Mouse (Mus musculus) limb, embryonic 13.5 days (tissue): ENCODE results near the gene Abca4. TPM values are rescaled to one million over a fixed set of nuclear protein-coding genes. Genes with fewer than 3 reads are reported as not detected.
A peak's percentile ranks its signal among the peaks of the same experiment; 100 is the strongest.

Experiments
- ATAC-seq: fragments of 200-750 bp; cut with Nextera tagmentation; 2 replicates; pipeline ENCODE4 v1.8.0; 2017; ENCODE audit warnings: low read depth, moderate number of reproducible peaks, moderate TSS enrichment; ENCODE audit not compliant: low FRiP score
- H3K27ac ChIP-seq: fragments of 300-500 bp; sonication (generic); 2 replicates; pipeline ENCODE4 v1.5.1; 2015; ENCODE audit warnings: inconsistent platforms, mild to moderate bottlenecking, moderate library complexity
- H3K27me3 ChIP-seq: fragments of 300-500 bp; sonication (generic); 2 replicates; pipeline ENCODE4 v1.6.1; 2015; ENCODE audit warnings: mild to moderate bottlenecking, inconsistent platforms
- H3K36me3 ChIP-seq: fragments of 300-500 bp; sonication (generic); 2 replicates; pipeline ENCODE4 v1.6.1; 2015; ENCODE audit warnings: inconsistent platforms, mild to moderate bottlenecking, moderate library complexity
- H3K4me1 ChIP-seq: fragments of 300-500 bp; sonication (generic); 2 replicates; pipeline ENCODE4 v1.6.1; 2015; ENCODE audit warnings: inconsistent platforms
- H3K4me2 ChIP-seq: fragments of 300-500 bp; sonication (generic); replicated peaks from 2 replicates; pipeline ENCODE4 v1.6.1; 2015; ENCODE audit warnings: inconsistent platforms, mild to moderate bottlenecking, moderate library complexity
- H3K4me3 ChIP-seq: fragments of 300-500 bp; sonication (generic); 2 replicates; pipeline ENCODE4 v1.5.1; 2015; ENCODE audit warnings: moderate library complexity, mild to moderate bottlenecking, inconsistent platforms
- H3K9ac ChIP-seq: fragments of 300-500 bp; sonication (generic); 2 replicates; pipeline ENCODE4 v1.6.1; 2015; ENCODE audit warnings: mild to moderate bottlenecking, inconsistent platforms
- H3K9me3 ChIP-seq: fragments of 300-500 bp; sonication (generic); 2 replicates; pipeline ENCODE4 v1.6.1; 2016; ENCODE audit warnings: inconsistent platforms
- WGBS: fragments of 180-500 bp; shearing (Covaris S2); methylation state at CpG from one replicate; pipeline ENCODE4 v1.1.7; 2015; 5-methylcytosine and 5-hydroxymethylcytosine counted together
- polyA plus RNA-seq: library from polyadenylated mRNA; unstranded; fragments of >200 nt; fragmentation: Nextera tagmentation; extraction: Ambion mirVana; gene quantifications from 2 replicates; pipeline ENCODE4 v1.2.1, GENCODE M21; 2015

Gene Abca4
- polyA plus RNA-seq, 1 experiment from 2014 or later: 0.83 TPM

DNA sequence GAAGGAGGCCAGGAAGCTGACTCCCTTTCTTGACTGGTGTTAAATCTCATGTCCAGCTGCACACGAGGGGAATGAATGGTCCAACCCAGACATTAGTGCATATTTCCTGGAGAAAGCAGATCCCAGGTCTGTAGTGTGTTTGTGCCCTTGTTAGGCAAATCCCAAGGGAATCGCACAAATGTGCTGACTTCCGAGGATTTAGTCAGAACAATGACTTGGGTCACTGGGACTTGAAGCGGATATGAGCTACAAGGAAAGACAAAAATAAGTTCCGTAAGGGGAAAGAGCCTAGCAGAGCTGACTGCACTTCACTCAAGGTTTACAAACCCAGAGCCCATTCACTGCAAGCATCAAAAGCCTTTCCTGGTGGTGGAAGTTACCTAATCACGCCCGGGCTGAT is 76.0 kb downstream of the Abca4 start:
- Histone ChIP-seq H3K27ac (0 out of 2 replicates have a peak overlapping the region, but pooled peaks have one; percentile 7), H3K4me1 (peaks cover 19% of the 10 kb centered on the region), H3K36me3 (no peaks in the 10 kb centered on the region), H3K9me3 (no peaks in the 10 kb centered on the region), H3K9ac (no peak overlapping the region), H3K4me3 (no peak overlapping the region), H3K27me3 (no peaks in the 10 kb centered on the region), H3K4me2 (no peak overlapping the region)
- WGBS: 73% methylated on average over 7 of the region's 7 CpGs
- no peak for ATAC-seq

DNA sequence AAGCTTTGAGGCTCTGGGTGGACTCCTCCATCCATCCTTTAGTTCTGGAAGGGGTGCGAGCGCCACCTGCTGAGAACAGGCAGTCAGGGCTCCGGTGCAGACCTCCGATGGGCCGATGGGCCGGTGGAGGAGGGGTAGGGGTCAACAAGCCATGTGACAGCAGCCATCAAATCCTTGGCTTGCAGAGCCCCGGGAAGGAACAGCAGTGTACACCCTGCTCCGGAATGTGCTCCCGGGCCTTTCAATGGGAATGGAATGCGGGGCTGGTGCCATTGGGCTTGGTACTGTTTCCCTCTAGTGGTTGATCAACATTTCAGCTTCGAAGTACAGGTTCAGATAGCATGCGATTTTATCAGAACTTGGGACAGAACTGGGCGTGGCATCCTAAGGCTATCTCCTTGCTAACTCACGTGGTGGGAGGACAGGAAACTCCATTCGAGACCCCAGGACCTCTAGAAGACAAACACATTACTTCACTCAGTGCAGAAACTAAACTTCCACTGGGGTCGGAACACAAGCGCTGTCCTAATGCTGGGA is 78.0 kb downstream of the Abca4 start:
- Histone ChIP-seq H3K9me3 (no peaks in the 10 kb centered on the region), H3K27ac (peak overlapping the region; percentile 40; the same call in 1 of the 2 replicates), H3K36me3 (no peaks in the 10 kb centered on the region), H3K4me1 (peaks cover 19% of the 10 kb centered on the region), H3K9ac (no peak overlapping the region), H3K4me3 (peak overlapping the region; percentile 28), H3K27me3 (no peaks in the 10 kb centered on the region), H3K4me2 (peak overlapping the region; percentile 57)
- 13% methylated on average over 17 of the region's 17 CpGs for WGBS
- ATAC-seq: peak; percentile 99

DNA sequence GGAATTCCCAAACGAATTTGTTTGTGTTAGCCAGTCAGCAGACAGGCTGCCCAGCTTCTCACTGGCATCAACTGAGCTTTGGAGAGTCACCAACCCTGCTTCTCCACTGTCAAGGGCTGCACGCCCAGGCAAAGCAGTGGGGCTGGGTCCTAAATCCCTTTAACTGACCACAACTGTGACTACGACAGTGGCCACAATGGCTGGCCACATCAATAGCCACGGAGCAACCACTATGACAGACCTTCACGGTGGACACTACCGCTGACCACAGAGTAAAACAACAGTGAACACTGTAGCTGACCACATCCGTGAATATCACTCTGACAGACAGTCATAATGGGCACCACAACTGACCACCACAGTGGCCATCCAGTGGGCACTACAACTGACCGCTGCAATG is 78.6 kb downstream of the Abca4 start:
- no peaks in the 10 kb centered on the region for H3K36me3 ChIP-seq
- H3K9ac ChIP-seq: no peak overlapping the region
- H3K4me2 ChIP-seq: no peak overlapping the region
- H3K27me3 ChIP-seq: no peaks in the 10 kb centered on the region
- WGBS: 89% methylated on average over 8 of the region's 8 CpGs
- H3K27ac ChIP-seq: peak overlapping the region; percentile 33; the same call in 1 of the 2 replicates
- no peak overlapping the region for H3K4me3 ChIP-seq
- ATAC-seq: no peak
- no peaks in the 10 kb centered on the region for H3K9me3 ChIP-seq
- peaks cover 16% of the 10 kb centered on the region for H3K4me1 ChIP-seq

DNA sequence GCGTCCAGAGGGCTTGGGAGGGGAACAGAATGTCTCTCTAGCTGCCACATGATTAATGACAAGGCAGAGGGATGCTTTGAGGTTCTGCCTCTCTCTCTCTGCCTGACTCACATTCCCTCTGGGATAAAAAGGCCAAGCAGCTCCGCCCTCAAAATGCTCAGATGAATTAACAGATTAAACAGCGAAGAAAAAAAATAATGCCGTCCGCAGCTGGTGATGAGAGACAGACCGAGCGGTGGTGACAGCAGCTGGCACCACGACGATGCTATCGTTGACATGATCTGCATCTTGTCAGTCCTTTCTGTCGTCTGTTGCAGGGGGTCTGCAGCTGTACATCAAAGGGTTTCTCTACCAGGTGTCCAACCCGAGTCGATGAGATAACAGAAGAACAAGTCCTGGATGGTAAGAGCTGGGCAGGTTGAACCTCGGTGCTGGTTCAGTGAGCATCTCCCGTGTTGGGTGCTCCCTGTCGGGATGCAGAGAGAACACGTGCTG is 84.8 kb downstream of the Abca4 start:
- no peaks in the 10 kb centered on the region for H3K27me3 ChIP-seq
- no peak overlapping the region for H3K27ac ChIP-seq
- no peaks in the 10 kb centered on the region; the same call in none of the 2 replicates for H3K4me1 ChIP-seq
- H3K9ac ChIP-seq: no peak overlapping the region
- H3K9me3 ChIP-seq: no peaks in the 10 kb centered on the region
- H3K4me2 ChIP-seq: no peak overlapping the region
- no peak for ATAC-seq
- no peak overlapping the region for H3K4me3 ChIP-seq
- 28% methylated on average over 17 of the region's 17 CpGs for WGBS
- no peaks in the 10 kb centered on the region for H3K36me3 ChIP-seq

DNA sequence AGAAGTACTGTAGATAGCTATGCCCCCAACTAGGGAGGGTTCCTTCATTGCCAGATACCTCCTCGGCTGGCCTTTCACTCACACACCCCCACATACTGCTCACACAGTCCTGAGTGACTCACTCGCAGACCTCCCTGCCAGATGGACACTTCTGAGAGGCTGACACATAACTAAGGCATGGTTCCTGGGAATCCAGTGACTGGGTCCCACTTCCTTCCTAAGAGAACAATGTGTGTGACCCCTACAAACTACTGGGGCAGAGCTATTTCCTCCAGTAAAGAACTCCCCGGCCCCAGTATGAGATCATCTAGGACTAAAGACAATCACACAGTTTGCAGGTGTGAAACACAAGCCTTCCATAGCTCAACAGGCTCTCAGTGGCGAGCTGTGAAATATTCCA is 86.5 kb downstream of the Abca4 start:
- no peak overlapping the region for H3K9ac ChIP-seq
- H3K36me3 ChIP-seq: no peaks in the 10 kb centered on the region
- ATAC-seq: 0 out of 2 replicates have a peak, but pooled peaks have one; percentile 32
- H3K4me3 ChIP-seq: no peak overlapping the region
- no peak overlapping the region for H3K27ac ChIP-seq
- H3K4me2 ChIP-seq: no peak overlapping the region
- no peaks in the 10 kb centered on the region for H3K27me3 ChIP-seq
- H3K4me1 ChIP-seq: no peaks in the 10 kb centered on the region; the same call in none of the 2 replicates
- no peaks in the 10 kb centered on the region for H3K9me3 ChIP-seq
- WGBS: 38% methylated on average over 4 of the region's 4 CpGs

DNA sequence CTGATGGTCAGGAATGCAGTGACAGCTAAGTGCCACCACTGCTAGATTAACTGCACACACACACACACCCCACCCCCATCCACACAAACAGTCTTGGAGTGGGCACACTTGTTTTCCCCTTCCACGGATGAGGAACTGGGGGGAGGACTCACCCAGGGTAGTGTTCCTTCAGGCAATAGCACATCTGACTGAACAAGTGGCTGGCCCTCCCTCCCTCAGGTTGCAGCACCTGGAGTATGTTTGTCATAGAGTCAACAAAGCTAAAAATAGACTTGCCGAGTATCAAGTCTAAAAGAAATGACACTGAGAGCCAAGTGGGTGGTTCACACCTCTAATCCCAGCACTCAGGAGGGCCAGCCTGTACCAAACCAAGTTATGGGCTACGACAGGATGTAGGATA is 87.4 kb downstream of the Abca4 start:
- no peak overlapping the region for H3K4me2 ChIP-seq
- H3K4me3 ChIP-seq: no peak overlapping the region
- H3K4me1 ChIP-seq: no peaks in the 10 kb centered on the region; the same call in none of the 2 replicates
- no peaks in the 10 kb centered on the region for H3K36me3 ChIP-seq
- H3K9ac ChIP-seq: no peak overlapping the region
- no peak for ATAC-seq
- H3K27ac ChIP-seq: 0 out of 2 replicates have a peak overlapping the region, but pooled peaks have one; percentile 22
- 36% methylated on average over 3 of the region's 3 CpGs for WGBS
- H3K9me3 ChIP-seq: no peaks in the 10 kb centered on the region
- no peaks in the 10 kb centered on the region for H3K27me3 ChIP-seq

DNA sequence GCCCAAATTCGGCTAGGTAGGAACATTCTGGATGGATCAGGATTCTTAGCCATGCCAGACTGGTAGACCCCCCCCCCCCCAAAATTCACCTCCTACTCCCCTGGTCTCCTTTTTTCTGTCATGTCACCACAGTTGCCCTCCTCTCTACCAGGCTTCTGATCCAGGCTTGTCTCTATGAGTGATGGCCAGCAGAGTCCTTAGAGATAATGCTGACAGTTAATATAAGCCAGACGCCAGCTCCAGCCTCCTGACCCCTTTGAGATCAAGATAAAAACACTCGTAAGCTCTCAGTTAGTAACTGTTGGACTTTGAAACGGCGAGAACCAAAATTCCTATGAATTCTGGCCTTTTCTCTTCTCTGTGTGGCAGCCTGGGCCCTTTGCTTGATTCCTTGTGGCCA is 89.0 kb downstream of the Abca4 start:
- Histone ChIP-seq H3K4me1 (no peaks in the 10 kb centered on the region; the same call in none of the 2 replicates), H3K9ac (no peak overlapping the region), H3K4me2 (no peak overlapping the region), H3K27me3 (no peaks in the 10 kb centered on the region), H3K27ac (no peak overlapping the region), H3K4me3 (no peak overlapping the region), H3K9me3 (no peaks in the 10 kb centered on the region), H3K36me3 (no peaks in the 10 kb centered on the region)
- ATAC-seq: no peak
- 41% methylated on average over 5 of the region's 5 CpGs for WGBS

DNA sequence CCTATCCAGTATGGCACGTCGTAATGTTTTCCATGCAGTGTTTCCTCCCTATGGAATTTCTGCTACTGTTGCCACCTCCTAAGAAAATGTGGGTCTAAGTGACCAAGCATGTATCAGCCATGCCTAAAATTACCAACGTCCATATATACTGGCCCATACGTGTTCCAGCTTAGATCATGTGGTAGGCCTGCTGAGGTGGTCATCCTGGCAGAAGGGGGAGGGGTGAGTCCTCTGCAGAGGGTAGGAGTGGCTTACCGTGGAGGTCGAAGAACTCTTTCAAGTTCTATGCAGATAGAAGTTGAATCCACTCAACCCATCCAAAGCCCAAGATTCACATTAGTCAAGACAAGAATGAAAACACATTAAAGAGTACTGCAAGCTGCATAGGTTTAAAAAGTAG is 89.6 kb downstream of the Abca4 start:
- Histone ChIP-seq H3K27ac (no peak overlapping the region), H3K27me3 (no peaks in the 10 kb centered on the region), H3K9me3 (no peaks in the 10 kb centered on the region), H3K4me3 (no peak overlapping the region), H3K4me1 (no peaks in the 10 kb centered on the region; the same call in 1 of the 2 replicates), H3K4me2 (no peak overlapping the region), H3K9ac (no peak overlapping the region), H3K36me3 (no peaks in the 10 kb centered on the region)
- WGBS: 53% methylated on average over 6 of the region's 6 CpGs
- ATAC-seq: no peak

DNA sequence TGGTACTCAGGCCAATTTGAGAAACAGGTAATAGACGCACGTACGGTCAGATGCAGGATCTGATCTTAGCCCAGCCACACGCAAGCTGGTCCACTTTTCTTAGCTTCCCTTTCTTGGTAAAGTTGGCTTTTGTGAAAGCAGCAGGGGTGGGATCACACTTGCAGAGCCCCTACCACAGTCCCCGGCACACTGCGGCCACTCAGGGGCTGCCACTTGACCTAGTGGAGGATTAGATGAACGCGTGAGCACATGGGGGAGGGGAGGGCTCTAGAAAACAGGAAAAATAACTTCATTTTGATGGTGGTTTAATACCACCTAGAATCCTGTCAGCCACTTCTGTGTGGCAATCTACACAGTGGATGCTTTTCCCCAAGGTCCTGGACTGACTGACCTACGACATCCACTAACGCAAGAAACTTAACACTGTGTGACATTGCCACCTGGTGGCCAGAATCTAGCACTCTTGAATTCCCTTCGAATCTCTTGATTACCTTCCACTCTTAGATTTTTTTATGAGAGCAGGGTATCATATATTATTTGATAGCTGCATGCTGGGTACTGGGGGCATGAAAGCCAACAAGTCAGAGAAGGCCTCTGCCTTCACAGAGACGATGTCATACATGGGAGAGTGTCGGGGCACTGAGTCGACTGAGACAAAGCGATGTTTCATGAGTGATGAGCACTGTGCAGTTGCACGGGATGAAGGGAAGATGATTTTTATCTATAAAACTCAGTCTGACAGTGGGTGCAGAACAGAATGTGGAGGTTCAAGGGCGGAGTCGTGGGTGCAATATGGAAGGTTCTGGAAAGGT is 96.6 kb downstream of the Abca4 start:
- H3K4me3 ChIP-seq: no peak overlapping the region

DNA sequence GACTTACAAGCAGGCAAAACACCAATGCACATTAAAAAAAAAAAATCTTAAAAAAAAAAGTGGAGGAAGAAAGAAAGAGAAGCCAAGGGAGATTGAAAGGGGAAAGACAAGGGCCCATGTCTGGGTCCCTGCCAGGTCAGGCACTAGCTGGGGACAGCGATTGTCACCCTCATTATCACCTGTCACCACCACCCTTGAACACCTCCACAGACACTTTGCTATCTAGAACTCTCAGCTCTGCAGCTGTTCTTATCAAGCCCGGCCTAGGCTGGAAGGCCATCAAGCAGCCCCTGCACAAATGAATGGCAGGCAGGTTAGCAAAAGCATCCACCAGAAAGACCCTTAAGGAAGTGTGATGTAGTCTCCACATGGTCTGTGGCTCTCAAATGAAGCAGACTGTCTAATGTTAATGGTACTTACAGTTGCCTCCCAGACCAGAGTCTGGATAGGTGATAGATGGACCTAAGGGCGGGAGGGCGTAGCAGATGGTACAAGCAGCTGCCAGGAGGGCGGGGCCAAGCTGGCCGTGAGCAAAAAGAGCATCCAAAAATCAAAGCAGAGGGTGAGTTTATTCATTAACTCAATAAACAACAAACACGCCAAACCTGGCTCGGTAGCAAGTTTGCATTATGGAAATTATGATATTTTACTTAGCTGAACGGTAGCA is 98.1 kb downstream of the Abca4 start:
- no peak for ATAC-seq
- H3K36me3 ChIP-seq: no peaks in the 10 kb centered on the region
- no peaks in the 10 kb centered on the region for H3K27me3 ChIP-seq
- no peak overlapping the region for H3K4me3 ChIP-seq
- H3K4me1 ChIP-seq: peaks cover 5% of the 10 kb centered on the region; the same call in 1 of the 2 replicates
- H3K9ac ChIP-seq: no peak overlapping the region
- no peak overlapping the region for H3K27ac ChIP-seq
- 75% methylated on average over 9 of the region's 9 CpGs for WGBS
- no peaks in the 10 kb centered on the region for H3K9me3 ChIP-seq
- H3K4me2 ChIP-seq: no peak overlapping the region

More for the DNA sequence above, 96.6 kb downstream of the Abca4 start:
- Histone ChIP-seq H3K4me2 (no peak overlapping the region), H3K9ac (no peak overlapping the region), H3K27me3 (no peaks in the 10 kb centered on the region), H3K36me3 (no peaks in the 10 kb centered on the region), H3K9me3 (no peaks in the 10 kb centered on the region), H3K4me1 (no peaks in the 10 kb centered on the region), H3K27ac (no peak overlapping the region)
- ATAC-seq: peak; percentile 51; the same call in 1 of the 2 replicates
- WGBS: 68% methylated on average over 18 of the region's 18 CpGs

DNA sequence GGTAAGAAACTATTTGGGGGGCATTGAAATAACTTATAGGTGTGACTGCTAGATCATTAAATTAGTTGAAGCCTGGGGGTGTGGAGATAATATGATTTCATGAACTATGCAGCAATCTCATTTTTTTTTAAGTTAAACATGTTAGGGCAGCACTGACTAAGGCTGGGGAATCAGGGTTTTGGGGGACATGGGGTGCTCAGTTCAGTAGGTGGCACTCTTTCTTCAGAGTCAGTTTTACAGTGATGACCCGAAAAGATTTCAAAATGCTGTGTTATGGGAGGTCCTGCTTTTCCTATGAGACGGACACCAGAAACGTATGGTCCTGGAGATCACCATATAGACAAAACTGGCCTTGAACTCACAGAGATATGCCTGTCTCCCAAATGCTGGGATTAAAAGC is 99.2 kb downstream of the Abca4 start:
- no peaks in the 10 kb centered on the region for H3K36me3 ChIP-seq
- H3K4me2 ChIP-seq: no peak overlapping the region
- H3K27ac ChIP-seq: no peak overlapping the region
- H3K9me3 ChIP-seq: no peaks in the 10 kb centered on the region
- peaks cover 15% of the 10 kb centered on the region for H3K4me1 ChIP-seq
- no peaks in the 10 kb centered on the region for H3K27me3 ChIP-seq
- WGBS: 80% methylated on average over 3 of the region's 3 CpGs
- no peak for ATAC-seq
- H3K9ac ChIP-seq: no peak overlapping the region
- H3K4me3 ChIP-seq: no peak overlapping the region

DNA sequence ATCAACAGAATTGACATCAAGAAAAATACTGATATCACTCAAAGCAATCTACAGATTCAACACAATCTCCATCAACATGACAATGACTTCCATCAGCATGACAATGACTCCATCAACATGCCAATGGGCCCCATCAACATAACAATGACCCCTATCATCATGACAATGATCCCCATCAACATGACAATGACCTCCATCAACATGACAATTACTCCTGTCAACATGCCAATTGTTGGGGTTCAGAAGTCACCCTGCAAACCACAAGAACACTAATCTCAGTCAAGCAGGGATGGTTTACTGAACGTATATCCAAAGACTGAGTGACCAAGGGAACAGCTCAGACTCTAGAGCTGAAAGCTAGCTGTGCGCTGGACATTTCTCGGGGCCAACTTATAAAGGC is 101.2 kb downstream of the Abca4 start:
- H3K36me3 ChIP-seq: no peaks in the 10 kb centered on the region
- H3K4me3 ChIP-seq: no peak overlapping the region
- ATAC-seq: no peak
- peaks cover 22% of the 10 kb centered on the region for H3K4me1 ChIP-seq
- H3K9ac ChIP-seq: no peak overlapping the region
- no peak overlapping the region for H3K4me2 ChIP-seq
- H3K27ac ChIP-seq: no peak overlapping the region
- WGBS: 88% methylated on average over 3 of the region's 3 CpGs
- no peaks in the 10 kb centered on the region for H3K27me3 ChIP-seq
- no peaks in the 10 kb centered on the region for H3K9me3 ChIP-seq
